Mouse (Mus musculus) telencephalon, adult 2 months (tissue): ENCODE measurements at regions not wholly inside any gene's neighbourhood (a gene's known extent, or its start where the extent isn't known, plus 50 kb on each side); places are given as distances from the start of the nearest gene placed in this dataset.
A peak's percentile ranks its signal among the peaks of the same experiment; 100 is the strongest.

Experiments
- DNase-seq: peaks from one replicate; pipeline ENCODE4 v3.0.0-alpha.2; 2011; ENCODE audit warnings: low read depth, low spot score

DNA sequence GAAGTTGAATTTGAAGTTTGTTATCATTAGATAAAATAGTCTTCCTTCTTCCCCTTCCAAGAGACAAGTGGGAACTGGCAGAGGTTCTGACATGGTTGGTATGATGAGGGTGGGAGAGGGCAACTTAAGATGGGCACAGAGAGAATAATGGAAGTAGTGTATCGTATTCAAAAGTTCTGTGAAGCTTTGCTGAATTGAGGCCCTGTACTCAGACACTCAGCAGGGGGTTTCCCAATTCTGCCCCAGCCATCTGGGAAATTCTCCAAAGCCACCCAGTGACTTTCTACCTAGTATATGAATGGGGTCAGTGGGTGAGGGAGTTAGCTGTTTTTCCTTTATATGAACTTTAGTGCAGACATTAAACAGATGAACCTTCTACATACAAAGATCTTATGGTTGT lies 1058.7 kb downstream of the Gsdmc2 start:
- DNase-seq: no peak

- no peak for DNase-seq
These were observed 1060.4 kb downstream of the Gsdmc2 start for GRCm38 (mm10) chr15:62784456-62785139.

- no peak for DNase-seq
These were observed 1066.1 kb downstream of the Gsdmc2 start for GRCm38 (mm10) chr15:62778899-62779298.

DNA sequence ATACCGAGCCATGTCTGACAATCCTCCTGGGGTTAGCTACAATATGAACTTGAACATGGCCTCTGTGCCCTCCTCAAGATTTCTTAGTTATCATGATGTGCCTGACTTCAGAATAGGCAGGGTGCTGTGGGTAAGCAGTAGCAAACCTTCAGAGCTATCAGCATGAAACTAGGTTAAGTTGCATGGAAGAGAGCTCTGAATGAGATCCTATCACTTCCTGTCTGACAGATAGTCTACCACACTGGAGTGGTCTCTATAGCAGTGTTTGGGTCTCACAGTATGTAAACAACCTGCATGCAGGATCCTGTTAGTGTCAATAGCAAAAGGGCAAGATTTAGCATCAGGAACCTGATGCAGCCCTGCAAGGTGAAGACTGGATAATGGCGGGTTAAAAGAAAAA lies 1092.3 kb downstream of the Gsdmc2 start:
- DNase-seq: no peak

DNA sequence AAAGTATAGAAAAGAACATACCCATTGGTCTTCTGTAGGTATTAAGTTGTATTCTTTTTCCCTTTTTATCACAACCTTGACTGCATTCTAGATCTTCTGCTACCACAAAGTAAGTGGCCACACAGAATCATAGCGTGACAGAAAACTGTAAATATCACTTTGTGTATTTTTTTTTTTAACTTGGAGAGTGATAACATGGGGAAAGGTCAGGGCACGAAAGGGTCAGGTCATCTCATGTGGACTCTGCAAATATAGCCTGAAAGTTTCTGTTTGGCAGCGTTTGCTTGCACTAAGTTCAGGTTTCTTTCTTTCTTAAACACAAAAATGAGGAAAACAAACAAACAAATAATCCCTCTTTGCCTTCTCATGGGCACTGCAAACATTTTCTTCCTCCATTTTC lies 1101.1 kb downstream of the Gsdmc2 start:
- DNase-seq: no peak

DNA sequence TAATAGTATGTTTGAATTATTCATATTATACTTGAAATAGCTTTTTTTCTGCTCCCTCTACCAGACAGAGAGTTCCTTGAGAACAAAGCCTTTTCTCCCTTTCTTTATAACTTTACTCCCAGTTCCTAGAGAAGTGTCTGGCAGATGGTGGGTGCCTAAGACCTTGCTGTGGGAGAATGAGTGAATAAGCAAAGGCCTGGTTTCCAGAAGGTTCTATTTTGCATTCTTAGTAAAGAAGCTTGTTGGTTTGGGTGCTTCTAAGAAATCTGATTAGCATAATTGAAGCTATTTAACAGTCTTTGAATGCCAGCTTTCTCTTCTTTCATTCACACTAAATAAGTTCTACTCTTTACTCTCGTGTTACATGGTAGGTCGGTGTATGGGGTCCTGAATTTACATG lies 1104.2 kb downstream of the Gsdmc2 start:
- DNase-seq: no peak

GRCm38 (mm10) chr15:62735334-62735733 lies 1109.6 kb downstream of the Gsdmc2 start:
- DNase-seq: no peak

- DNase-seq: no peak
These were observed 1110.1 kb downstream of the Gsdmc2 start for GRCm38 (mm10) chr15:62734900-62735299.

- DNase-seq: no peak
These were observed 1114.5 kb downstream of the Gsdmc2 start for GRCm38 (mm10) chr15:62730524-62730923.

DNA sequence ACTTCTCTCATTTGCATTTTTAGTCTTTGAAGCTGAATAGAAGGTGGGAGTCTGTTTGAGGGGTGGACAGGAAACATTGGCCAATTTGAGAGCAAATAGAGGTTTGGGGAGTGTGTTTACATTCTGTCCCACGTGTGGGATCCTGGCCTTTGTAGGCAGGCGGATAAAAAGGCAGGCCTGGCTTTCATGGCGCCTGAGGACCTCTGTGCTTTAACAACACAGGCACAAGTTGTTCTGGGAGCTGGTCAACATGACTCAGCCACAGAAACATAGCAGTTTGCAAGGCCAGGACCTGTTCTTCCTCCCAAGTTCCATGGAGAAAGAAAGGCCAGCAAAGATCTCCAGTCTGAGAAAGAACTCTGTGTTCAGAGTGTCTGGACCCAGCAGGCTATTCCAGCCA lies 1130.7 kb downstream of the Gsdmc2 start:
- DNase-seq: no peak

DNA sequence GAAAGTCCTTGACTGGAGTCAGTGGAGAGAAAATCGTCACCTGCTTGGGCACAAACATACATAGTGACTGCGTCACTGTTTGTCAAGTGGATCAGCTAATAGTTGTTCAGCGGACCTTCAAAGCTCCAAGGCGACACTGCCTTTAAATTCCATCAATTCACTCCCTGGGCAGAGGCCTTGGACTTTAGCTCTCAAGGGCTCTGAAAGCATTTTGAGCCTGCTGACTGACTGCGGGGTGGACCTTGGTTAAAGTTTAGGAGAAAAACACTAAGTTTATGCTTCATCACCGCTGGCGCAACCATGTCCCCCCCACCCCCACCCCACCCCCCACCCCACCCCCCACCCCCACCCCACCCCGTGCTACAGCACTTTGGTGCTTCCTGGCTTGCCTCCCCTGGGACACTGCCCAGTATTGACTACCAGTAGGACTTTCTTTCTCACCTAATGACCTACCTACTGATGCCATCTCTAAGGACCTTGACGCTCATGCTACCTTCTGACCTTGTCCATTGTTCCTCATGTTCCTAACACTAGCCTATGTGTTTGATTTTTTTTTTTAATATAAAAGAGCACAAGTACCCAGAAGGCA lies 1132.3 kb downstream of the Gsdmc2 start:
- DNase-seq: no peak

DNA sequence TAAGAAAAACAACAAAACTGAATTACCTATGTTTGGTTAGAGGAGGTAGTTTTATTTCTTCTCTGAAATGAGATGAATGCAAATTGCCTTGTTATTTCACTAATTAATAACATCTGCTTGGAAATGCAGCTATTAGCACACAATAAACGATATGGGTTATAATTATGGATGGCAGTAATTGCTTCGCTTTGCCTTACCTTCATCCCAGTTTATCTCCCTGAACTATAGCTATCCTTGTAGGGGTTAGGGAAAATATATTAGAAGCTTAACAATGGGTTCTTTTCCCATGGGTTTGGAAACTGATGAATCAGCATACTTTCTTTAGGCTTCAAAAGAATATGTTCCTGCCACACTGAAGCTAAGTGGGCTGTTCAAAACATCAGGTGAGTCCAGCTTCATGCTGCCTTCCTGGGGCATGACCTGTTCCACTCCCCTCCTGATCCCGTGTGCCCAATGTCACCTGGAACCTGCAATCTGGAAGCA lies 1132.9 kb downstream of the Gsdmc2 start:
- DNase-seq: no peak

- no peak for DNase-seq
These were observed 1135.4 kb downstream of the Gsdmc2 start for GRCm38 (mm10) chr15:62709546-62709945.

DNA sequence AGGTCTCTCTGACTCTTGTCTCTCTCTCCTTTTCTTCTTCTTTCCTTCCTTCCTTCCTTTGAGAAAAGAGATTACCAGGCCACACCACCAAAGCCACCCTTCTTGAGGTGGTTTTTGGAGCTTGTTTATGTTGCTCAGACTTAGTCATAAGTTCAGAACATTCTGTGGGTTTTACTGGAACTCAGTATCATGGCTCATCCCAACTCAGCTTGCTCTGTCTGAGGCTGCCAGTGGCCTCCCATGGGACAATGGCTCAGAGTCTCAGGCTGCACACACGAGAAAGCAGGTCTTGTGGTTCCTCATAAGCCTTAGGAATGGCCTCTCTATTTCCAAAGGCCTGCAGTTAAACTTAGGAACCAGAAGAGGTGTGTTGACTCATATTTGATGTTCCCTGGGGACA lies 1146.4 kb downstream of the Gsdmc2 start:
- DNase-seq: no peak

GRCm38 (mm10) chr15:62694734-62695133 lies 1150.2 kb downstream of the Gsdmc2 start:
- DNase-seq: peak; percentile 11

GRCm38 (mm10) chr15:62693671-62694070 lies 1151.3 kb downstream of the Gsdmc2 start:
- DNase-seq: no peak

GRCm38 (mm10) chr15:62673410-62673809 lies 1171.6 kb downstream of the Gsdmc2 start:
- DNase-seq: peak; percentile 11

DNA sequence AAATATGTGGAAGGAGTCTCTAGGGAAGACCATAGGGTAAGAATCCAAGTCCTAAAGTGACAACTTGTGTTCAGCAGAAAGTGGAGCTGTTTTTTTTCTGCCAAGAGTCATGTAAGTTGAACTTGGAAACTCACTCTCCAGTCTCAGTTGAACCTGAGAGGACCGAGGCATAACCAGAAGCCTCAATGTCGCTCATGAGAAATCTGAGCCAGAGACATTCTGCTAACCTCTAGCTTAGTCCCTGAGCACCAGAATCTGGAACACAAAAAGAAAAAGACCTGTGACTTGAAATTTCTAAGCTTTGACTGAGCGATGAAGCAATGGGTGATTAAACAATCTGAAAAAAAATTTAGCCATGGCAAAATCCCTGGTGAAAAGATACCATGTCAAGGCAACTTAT lies 1175.0 kb downstream of the Gsdmc2 start:
- DNase-seq: no peak

DNA sequence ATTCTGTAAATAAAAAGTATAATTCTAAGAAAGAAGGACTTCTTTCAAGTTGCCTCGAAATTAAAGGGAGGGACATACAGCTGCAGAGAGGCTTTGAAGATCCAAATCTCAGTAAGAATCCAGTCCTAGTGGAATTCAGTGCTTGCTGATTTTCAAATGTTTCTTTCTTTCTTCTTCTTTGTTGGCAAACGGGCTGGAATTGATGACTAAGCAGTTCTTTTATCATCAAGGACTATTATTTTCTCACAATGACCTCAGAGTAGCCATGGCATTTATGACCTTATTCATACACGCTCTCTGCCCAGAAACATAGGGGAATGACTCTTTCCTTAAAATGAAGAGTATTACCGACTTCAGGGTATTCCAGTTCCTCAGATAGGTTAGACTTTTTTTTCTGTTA lies 1185.9 kb downstream of the Gsdmc2 start:
- no peak for DNase-seq

GRCm38 (mm10) chr15:62658695-62659094 lies 1186.3 kb downstream of the Gsdmc2 start:
- no peak for DNase-seq

GRCm38 (mm10) chr15:62646476-62647168 lies 1198.4 kb downstream of the Gsdmc2 start:
- no peak for DNase-seq

DNA sequence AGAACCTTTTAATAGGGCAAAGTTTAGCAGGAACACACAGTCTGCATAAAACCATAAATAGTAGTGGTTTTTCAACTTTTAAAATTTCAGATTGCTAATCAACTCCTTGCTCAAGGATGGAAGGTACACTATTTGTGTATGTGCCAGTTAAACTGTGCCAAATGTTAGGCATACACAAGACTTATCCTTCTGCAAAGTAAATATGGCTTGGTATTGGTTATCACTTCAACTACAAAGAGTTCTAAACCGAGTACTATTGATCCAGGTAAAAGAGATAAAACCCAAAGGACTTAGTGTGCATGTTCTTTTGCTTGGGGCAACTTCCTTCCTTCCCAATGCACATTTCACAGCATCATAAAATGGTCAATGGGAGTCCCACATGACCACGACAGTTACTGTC lies 1200.2 kb downstream of the Gsdmc2 start:
- no peak for DNase-seq

DNA sequence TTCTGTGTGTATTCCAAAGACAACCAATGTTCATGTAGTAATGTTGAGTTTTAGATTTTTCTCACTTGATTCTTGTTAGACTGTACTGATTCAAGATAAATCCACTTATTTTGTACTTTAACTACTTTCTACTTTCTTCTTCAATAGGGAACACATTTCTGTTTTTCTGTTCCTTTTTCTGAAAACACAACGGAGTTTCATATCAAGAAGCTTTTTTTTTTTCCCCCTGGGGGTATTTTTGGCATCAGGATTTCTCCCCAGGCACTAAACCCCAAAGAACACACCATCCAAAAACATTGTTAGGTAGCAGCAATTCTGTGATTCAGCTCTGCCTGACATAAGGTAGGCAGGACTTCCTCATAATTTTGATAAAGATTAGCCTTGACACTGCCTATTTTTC lies 1200.7 kb downstream of the Gsdmc2 start:
- DNase-seq: no peak
